Mouse (Mus musculus) heart, postnatal 36 days (tissue): ENCODE results near the gene Sugp1. TPM values are rescaled to one million over a fixed set of nuclear protein-coding genes. Genes with fewer than 3 reads are reported as not detected.
A peak's percentile ranks its signal among the peaks of the same experiment; 100 is the strongest.

Source experiments
- DNase-seq, 2 experiments: peaks; one replicate each; pipeline ENCODE4 v3.0.0; 2021 to 2022
- intact Hi-C: fragments of 180-260 bp; cut with DNase I; formaldehyde crosslinking; loops from one replicate; pipeline ENCODE4 v1.15.1; 2025
- microRNA-seq, 2 experiments: library from miRNA; unstranded; fragments of <30 nt; microRNA quantifications; one replicate each; pipeline ENCODE4 v1.2.0; 2021; ENCODE audit warnings: borderline number of aligned reads in 2 of 2
- total RNA-seq, 2 experiments: library from RNA; stranded (reverse); gene quantifications; 2 replicates each; pipeline ENCODE4 v1.2.3; 2021

Sugp1 gene
- total RNA-seq, 2 experiments from 2014 or later: 18.7 to 22.0 TPM

- DNase-seq: peak; percentile 34 to 36
- intact Hi-C loops: loop anchor here (1.0 to 2.0 kb wide), 2 partner anchors 62 to 118 kb away; no protein-coding TSS in a partner anchor
Measured at GRCm38 (mm10) chr8:70104506-70104905, 61.9 kb downstream of the Sugp1 start.

- intact Hi-C loops: loop anchor here (1.0 to 2.0 kb wide), 2 partner anchors 61 to 118 kb away; no protein-coding TSS in a partner anchor
Measured at GRCm38 (mm10) chr8:70104922-70105321, 62.3 kb downstream of the Sugp1 start.

GRCm38 (mm10) chr8:70110451-70110850, 67.8 kb downstream of the Sugp1 start:
- no peak for DNase-seq
- intact Hi-C loops: no loop called here

More at GRCm38 (mm10) chr8:70104922-70105321, 62.3 kb downstream of the Sugp1 start:
- no peak for DNase-seq

- intact Hi-C loops: no loop called here
- DNase-seq: no peak
Measured at GRCm38 (mm10) chr8:70111192-70111795, 68.7 kb downstream of the Sugp1 start.

- intact Hi-C loops: no loop called here
- DNase-seq: no peak
Measured at GRCm38 (mm10) chr8:70112401-70113016, 69.9 kb downstream of the Sugp1 start.

- DNase-seq: no peak
- intact Hi-C loops: no loop called here
Measured at GRCm38 (mm10) chr8:70114488-70114887, 71.9 kb downstream of the Sugp1 start.

- intact Hi-C loops: no loop called here
- DNase-seq: no peak
Measured at GRCm38 (mm10) chr8:70114892-70115291, 72.3 kb downstream of the Sugp1 start.

GRCm38 (mm10) chr8:70117611-70118010, 75.0 kb downstream of the Sugp1 start:
- intact Hi-C loops: no loop called here
- DNase-seq: no peak

- intact Hi-C loops: no loop called here
- no peak for DNase-seq
Measured at GRCm38 (mm10) chr8:70118726-70119700, 76.4 kb downstream of the Sugp1 start.

- intact Hi-C loops: loop anchor here (5.0 kb wide), 1 partner anchor 203 kb away; no protein-coding TSS in a partner anchor
- DNase-seq: peak in 1 of 2 experiments; percentile 24
Measured at GRCm38 (mm10) chr8:70120667-70121066, 78.1 kb downstream of the Sugp1 start, which contains the start of gene Ncan. Ncan (minus strand) TSS chr8:70120873.

Small RNA genes lying within 50 kb of the gene (microRNA-seq; reads per million reads assigned to microRNA genes)
- 0 reads per million in 2 experiments for gene Mir7066

Other genes starting within 250 kb of the Sugp1 start
- gene Gmip, start 234.1 kb upstream of the Sugp1 start, total RNA-seq: 1 to 10 TPM; 5.4 to 5.6 TPM
- under 1 TPM; 0.16 to 0.42 TPM for gene Lpar2, start 220.4 kb upstream of the Sugp1 start, total RNA-seq
- gene Pbx4, start 210.3 kb upstream of the Sugp1 start, total RNA-seq: not detected
- gene Cilp2, start 155.1 kb upstream of the Sugp1 start, total RNA-seq: 1 to 10 TPM; 1.7 to 2.4 TPM
- gene Tssk6, start 140.6 kb upstream of the Sugp1 start, total RNA-seq: not detected
- 100 to 1,000 TPM; 451 to 482 TPM for gene Ndufa13, start 140.3 kb upstream of the Sugp1 start, total RNA-seq
- gene Yjefn3, start 140.1 kb upstream of the Sugp1 start, total RNA-seq: 10 to 100 TPM in 1 of 2 experiments, 1 to 10 TPM in 1; 9.1 to 12.1 TPM
- 10 to 100 TPM; 31.6 to 36.5 TPM for gene Gatad2a, start 46.4 kb upstream of the Sugp1 start, total RNA-seq
- gene Mau2, start 79 bp upstream of the Sugp1 start, total RNA-seq: 10 to 100 TPM; 35.3 to 38.6 TPM
- gene Tm6sf2, start 30.1 kb downstream of the Sugp1 start, total RNA-seq: 1 to 10 TPM in 1 of 2 experiments, under 1 TPM in 1; 0.97 to 1.1 TPM
- gene Hapln4, start 40.6 kb downstream of the Sugp1 start, total RNA-seq: not detected
- under 1 TPM in 1 of 2 experiments, not detected in 1; 0.06 TPM for gene Ncan, start 78.1 kb downstream of the Sugp1 start, total RNA-seq
- gene Nr2c2ap, start 88.5 kb downstream of the Sugp1 start, total RNA-seq: 1 to 10 TPM; 8.3 to 8.5 TPM
- 10 to 100 TPM; 17.2 to 19.6 TPM for gene Rfxank, start 96.3 kb downstream of the Sugp1 start, total RNA-seq
- gene Borcs8, start 96.7 kb downstream of the Sugp1 start, total RNA-seq: 10 to 100 TPM; 23.5 to 23.7 TPM
- under 1 TPM; 0.25 to 0.49 TPM for gene Mef2b, start 96.9 kb downstream of the Sugp1 start, total RNA-seq
- 100 to 1,000 TPM in 1 of 2 experiments, 10 to 100 TPM in 1; 99.2 to 103 TPM for gene Tmem161a, start 129.5 kb downstream of the Sugp1 start, total RNA-seq
- gene Slc25a42, start 169.5 kb downstream of the Sugp1 start, total RNA-seq: 10 to 100 TPM; 53.2 to 66.7 TPM
- 10 to 100 TPM; 41.4 to 43.0 TPM for gene Sugp2, start 191.4 kb downstream of the Sugp1 start, total RNA-seq
- gene Armc6, start 191.7 kb downstream of the Sugp1 start, total RNA-seq: 1 to 10 TPM; 6.2 to 7.0 TPM
- gene Homer3, start 240.0 kb downstream of the Sugp1 start, total RNA-seq: 10 to 100 TPM in 1 of 2 experiments, 1 to 10 TPM in 1; 8.5 to 10.5 TPM